Mouse (Mus musculus): Measurements from ENCODE around the gene Hectd4. TPM values are rescaled to one million over a fixed set of nuclear protein-coding genes. Genes with fewer than 3 reads are reported as not detected.

The Hectd4 gene
- polyA plus RNA-seq, 1 experiment from 2014 or later = 6.8 TPM

DNA sequence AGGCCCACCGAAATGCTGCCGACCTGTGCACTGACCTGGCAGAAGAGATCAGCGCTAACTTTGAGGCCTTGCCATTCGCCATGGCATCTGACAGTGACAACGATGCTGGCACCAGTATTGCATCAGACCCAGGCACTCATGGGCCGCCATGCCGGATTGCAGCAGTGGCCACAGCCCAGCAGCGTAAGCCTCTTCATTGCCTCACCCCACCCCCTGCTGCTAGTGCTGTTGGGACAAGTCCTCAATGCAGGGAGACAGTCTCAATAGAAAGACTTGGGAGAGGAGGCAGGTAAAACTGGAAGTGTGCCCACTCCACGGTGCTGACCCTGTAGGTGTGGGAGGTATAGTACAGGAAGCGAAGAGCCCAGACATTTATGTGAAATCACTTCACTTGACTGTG is 111.7 kb downstream of the Hectd4 start:
- Histone ChIP-seq H3K9me3 (ENCODE audit: low read depth, low read length) (no peaks in the 10 kb centered on the region), H3K27me3 (ENCODE audit: insufficient read depth, low read length) (no peaks in the 10 kb centered on the region), H3K4me3 (ENCODE audit: low read depth, low read length) (no peak overlapping the region), H3K27ac (ENCODE audit: low read depth) (no peak overlapping the region), H3K4me1 (ENCODE audit: insufficient read depth) (no peaks in the 10 kb centered on the region), H3K36me3 (ENCODE audit: insufficient read depth) (peaks cover 82% of the 10 kb centered on the region), H3K4me2 (no peak overlapping the region), H3K9ac (no peak overlapping the region)
- ATAC-seq (ENCODE audit: insufficient read depth) (no peak), DNase-seq (no peak)
- TF ChIP-seq CTCF (IDR thresholded peaks at IDR 0.05; ENCODE audit: low read depth) = no peak
- WGBS = 92% methylated on average over 10 of the region's 10 CpGs

DNA sequence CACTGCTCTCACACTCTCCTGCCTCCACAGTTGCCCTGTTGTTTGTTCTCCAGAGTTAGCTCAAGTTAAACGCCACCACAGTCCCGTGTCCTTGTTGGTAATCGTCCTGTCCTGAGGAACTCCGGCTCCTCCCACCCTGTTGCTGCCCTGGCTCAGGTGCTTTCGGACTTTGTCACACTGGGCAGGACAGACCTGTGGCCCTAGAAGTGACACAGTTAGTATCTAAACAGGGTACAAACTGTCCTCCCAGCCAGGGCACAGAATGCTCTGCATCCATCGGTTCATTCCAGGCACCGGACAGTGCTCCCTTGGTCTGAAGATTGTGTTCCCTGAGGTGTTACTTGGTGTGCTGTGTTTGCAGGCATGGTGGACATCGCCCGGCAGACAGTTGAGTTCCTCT is 114.0 kb downstream of the Hectd4 start:
- Histone ChIP-seq H3K9ac (no peak overlapping the region), H3K4me1 (ENCODE audit: insufficient read depth) (no peaks in the 10 kb centered on the region), H3K36me3 (ENCODE audit: insufficient read depth) (peaks cover 90% of the 10 kb centered on the region), H3K4me2 (no peak overlapping the region), H3K4me3 (ENCODE audit: low read depth, low read length) (no peak overlapping the region), H3K27ac (ENCODE audit: low read depth) (no peak overlapping the region), H3K9me3 (ENCODE audit: low read depth, low read length) (no peaks in the 10 kb centered on the region), H3K27me3 (ENCODE audit: insufficient read depth, low read length) (no peaks in the 10 kb centered on the region)
- ATAC-seq (ENCODE audit: insufficient read depth) (no peak), DNase-seq (no peak)
- 95% methylated on average over 9 of the region's 9 CpGs for WGBS
- TF ChIP-seq CTCF (IDR thresholded peaks at IDR 0.05; ENCODE audit: low read depth) = no peak

DNA sequence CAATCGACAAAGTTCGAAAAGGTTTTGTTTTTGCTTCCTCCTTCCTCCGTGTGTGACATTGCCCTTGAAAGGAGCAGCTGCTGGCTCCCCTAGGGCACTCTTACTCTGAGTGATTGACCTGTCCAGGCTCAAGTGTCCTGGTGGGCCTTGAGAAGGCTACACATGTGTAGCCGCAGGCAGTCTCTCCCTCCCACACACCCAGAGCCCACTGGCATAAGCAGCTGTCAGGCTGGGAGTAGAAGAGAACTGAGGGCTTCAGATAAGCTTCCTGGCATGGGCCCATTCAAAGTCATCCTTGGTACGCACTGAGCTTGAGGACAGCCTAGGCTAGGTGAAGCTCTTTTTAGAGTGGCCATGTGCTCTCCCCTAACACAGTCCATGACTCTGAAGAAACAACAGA is 114.4 kb downstream of the Hectd4 start:
- H3K4me1 ChIP-seq (ENCODE audit: insufficient read depth) = no peaks in the 10 kb centered on the region
- no peak overlapping the region for H3K4me3 ChIP-seq (ENCODE audit: low read depth, low read length)
- no peak for TF ChIP-seq CTCF (IDR thresholded peaks at IDR 0.05; ENCODE audit: low read depth)
- no peak overlapping the region for H3K4me2 ChIP-seq
- no peak for ATAC-seq (ENCODE audit: insufficient read depth)
- no peak overlapping the region for H3K9ac ChIP-seq
- H3K9me3 ChIP-seq (ENCODE audit: low read depth, low read length) = no peaks in the 10 kb centered on the region
- no peak for DNase-seq
- peaks cover 89% of the 10 kb centered on the region for H3K36me3 ChIP-seq (ENCODE audit: insufficient read depth)
- WGBS = 87% methylated on average over 5 of the region's 5 CpGs
- H3K27me3 ChIP-seq (ENCODE audit: insufficient read depth, low read length) = no peaks in the 10 kb centered on the region
- H3K27ac ChIP-seq (ENCODE audit: low read depth) = no peak overlapping the region

DNA sequence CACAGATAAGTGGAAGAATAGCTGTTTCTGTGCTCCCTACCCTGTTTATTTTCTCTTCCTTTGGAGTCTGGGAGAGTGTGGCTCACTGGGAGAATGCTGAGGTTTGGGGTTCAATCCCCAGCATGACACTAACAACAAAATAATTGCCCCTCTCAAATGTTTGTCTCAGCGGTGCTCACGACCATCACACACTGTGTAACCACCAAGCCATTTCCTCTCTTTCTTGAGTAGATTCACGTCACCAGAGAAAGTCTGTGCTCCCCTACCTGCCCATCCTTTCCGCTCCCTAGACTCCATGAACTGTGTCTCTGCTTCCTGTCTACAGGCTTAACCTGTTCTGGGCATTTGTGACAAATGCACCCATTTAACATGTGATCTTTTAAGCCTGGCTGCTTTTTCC is 115.4 kb downstream of the Hectd4 start:
- Histone ChIP-seq H3K4me3 (ENCODE audit: low read depth, low read length) (no peak overlapping the region), H3K27me3 (ENCODE audit: insufficient read depth, low read length) (no peaks in the 10 kb centered on the region), H3K27ac (ENCODE audit: low read depth) (no peak overlapping the region), H3K9me3 (ENCODE audit: low read depth, low read length) (no peaks in the 10 kb centered on the region), H3K36me3 (ENCODE audit: insufficient read depth) (peaks cover 94% of the 10 kb centered on the region), H3K9ac (no peak overlapping the region), H3K4me1 (ENCODE audit: insufficient read depth) (no peaks in the 10 kb centered on the region), H3K4me2 (no peak overlapping the region)
- DNase-seq (no peak), ATAC-seq (ENCODE audit: insufficient read depth) (no peak)
- 92% methylated on average over 4 of the region's 4 CpGs for WGBS
- no peak for TF ChIP-seq CTCF (IDR thresholded peaks at IDR 0.05; ENCODE audit: low read depth)

DNA sequence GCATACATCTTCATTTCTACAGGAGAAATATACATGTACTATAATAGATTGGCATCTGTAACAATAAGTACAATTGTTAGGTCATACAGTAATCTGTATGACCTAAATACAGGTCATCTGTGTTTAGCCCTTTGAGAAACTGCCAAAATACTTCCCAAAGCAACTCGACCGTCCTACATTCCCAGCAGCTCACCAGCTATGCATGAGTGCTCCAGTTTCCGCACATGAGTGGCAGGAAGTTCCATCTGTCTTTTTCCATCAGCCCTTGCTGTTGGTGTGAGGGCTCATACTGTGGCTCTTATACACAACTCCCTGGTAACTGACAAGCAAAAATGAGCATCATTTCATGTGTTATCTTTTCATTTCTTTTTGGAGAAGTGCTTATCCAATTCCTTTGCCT is 116.0 kb downstream of the Hectd4 start:
- WGBS = 81% methylated on average over 3 of the region's 3 CpGs
- H3K27me3 ChIP-seq (ENCODE audit: insufficient read depth, low read length) = no peaks in the 10 kb centered on the region
- no peaks in the 10 kb centered on the region for H3K4me1 ChIP-seq (ENCODE audit: insufficient read depth)
- ATAC-seq (ENCODE audit: insufficient read depth) = no peak
- DNase-seq = no peak
- H3K4me2 ChIP-seq = no peak overlapping the region
- no peak overlapping the region for H3K27ac ChIP-seq (ENCODE audit: low read depth)
- no peak overlapping the region for H3K9ac ChIP-seq
- TF ChIP-seq CTCF (IDR thresholded peaks at IDR 0.05; ENCODE audit: low read depth) = no peak
- no peak overlapping the region for H3K4me3 ChIP-seq (ENCODE audit: low read depth, low read length)
- H3K36me3 ChIP-seq (ENCODE audit: insufficient read depth) = peaks cover 92% of the 10 kb centered on the region
- no peaks in the 10 kb centered on the region for H3K9me3 ChIP-seq (ENCODE audit: low read depth, low read length)

DNA sequence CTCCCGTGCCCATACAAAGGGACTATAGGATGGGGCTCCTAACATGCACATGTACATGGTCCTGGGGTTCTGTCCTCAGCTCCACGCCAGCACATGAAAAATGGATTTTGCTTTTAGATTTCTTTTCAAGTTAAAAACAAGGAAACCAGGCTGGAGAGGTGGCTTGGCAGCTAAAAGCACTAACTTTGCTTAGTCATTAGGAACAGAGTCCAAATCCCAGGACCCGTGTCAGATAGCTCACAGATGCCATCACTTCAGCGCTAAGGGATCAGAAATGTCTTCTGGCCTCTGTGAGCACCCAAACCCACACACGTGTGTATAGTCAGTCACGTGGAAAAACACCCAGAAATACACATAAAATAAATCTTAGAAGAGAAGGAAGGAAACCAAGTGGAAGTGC is 116.8 kb downstream of the Hectd4 start:
- DNase-seq (no peak), ATAC-seq (ENCODE audit: insufficient read depth) (no peak)
- 90% methylated on average over 6 of the region's 6 CpGs for WGBS
- Histone ChIP-seq H3K4me1 (ENCODE audit: insufficient read depth) (no peaks in the 10 kb centered on the region), H3K9me3 (ENCODE audit: low read depth, low read length) (no peaks in the 10 kb centered on the region), H3K9ac (no peak overlapping the region), H3K4me2 (no peak overlapping the region), H3K4me3 (ENCODE audit: low read depth, low read length) (no peak overlapping the region), H3K27me3 (ENCODE audit: insufficient read depth, low read length) (no peaks in the 10 kb centered on the region), H3K27ac (ENCODE audit: low read depth) (no peak overlapping the region), H3K36me3 (ENCODE audit: insufficient read depth) (peaks cover 92% of the 10 kb centered on the region)
- no peak for TF ChIP-seq CTCF (IDR thresholded peaks at IDR 0.05; ENCODE audit: low read depth)

DNA sequence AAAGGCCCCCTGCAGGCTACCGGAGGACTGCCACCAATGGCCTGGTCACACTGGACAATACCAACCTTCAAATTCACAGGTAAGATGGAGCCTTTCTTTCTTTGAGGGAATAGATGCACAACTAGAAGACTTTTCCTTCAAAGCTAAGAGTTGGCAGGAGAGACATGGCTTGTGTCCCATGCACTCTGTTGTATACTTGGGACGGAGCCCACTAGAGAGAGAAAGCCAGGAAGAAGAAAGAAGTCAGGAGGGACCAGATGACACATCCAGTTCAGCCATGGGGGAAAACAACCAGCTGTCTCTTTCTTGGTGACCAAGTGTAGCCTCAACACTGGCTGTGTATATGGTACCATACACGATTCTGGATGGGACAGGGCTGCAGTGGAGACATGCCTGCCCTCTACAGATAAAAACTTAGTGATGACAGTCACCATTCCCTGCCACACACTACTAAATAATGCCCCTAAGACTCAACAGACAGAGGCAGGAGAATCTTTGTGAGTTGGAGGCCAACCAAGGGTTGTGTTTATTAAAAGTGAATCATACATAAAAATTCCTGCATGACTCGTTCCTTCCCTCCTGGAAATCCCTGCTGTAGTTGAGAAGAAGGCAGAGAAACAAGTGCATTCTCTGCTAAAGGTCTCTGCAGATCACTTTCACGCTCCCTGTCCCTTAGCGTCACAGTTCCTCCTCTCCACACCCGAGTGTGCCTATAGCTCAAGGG is 119.7 kb downstream of the Hectd4 start:
- Histone ChIP-seq H3K27me3 (ENCODE audit: insufficient read depth, low read length) (no peaks in the 10 kb centered on the region), H3K4me2 (no peak overlapping the region), H3K36me3 (ENCODE audit: insufficient read depth) (peaks cover 94% of the 10 kb centered on the region), H3K9ac (no peak overlapping the region), H3K4me3 (ENCODE audit: low read depth, low read length) (no peak overlapping the region), H3K4me1 (ENCODE audit: insufficient read depth) (no peaks in the 10 kb centered on the region), H3K9me3 (ENCODE audit: low read depth, low read length) (no peaks in the 10 kb centered on the region), H3K27ac (ENCODE audit: low read depth) (no peak overlapping the region)
- TF ChIP-seq CTCF (IDR thresholded peaks at IDR 0.05; ENCODE audit: low read depth) = no peak
- WGBS = 80% methylated on average over 7 of the region's 7 CpGs
- DNase-seq (no peak), ATAC-seq (ENCODE audit: insufficient read depth) (no peak)

All from lung, embryonic 14.5 days (tissue).